Mouse (Mus musculus): ENCODE measurements around the gene Zfp366. TPM values are rescaled to one million over a fixed set of nuclear protein-coding genes. Genes with fewer than 3 reads are reported as not detected.

Zfp366 gene
- polyA plus RNA-seq, 1 experiment from 2014 or later: 0.76 TPM

DNA sequence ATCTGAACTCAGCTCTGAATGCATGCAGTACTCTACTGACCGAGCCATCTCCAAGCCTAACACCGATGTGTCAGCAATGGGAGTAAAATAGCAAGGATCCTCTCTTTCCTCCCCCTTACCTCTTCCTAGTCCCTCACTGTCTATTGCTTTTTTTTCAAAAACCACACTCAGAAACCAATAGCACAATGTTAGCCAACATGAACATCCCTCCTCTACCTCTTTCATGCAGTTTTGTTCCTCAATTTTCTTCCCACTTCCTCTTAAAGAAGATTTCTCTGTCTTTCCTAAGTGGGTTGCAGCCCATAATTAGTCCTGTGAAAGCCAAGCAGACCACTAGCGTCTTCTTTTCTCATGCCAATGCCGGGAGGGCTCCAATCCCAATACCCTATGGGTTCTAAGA lies 102.6 kb downstream of the Zfp366 start:
- 96% methylated on average over 4 of the region's 4 CpGs for WGBS

DNA sequence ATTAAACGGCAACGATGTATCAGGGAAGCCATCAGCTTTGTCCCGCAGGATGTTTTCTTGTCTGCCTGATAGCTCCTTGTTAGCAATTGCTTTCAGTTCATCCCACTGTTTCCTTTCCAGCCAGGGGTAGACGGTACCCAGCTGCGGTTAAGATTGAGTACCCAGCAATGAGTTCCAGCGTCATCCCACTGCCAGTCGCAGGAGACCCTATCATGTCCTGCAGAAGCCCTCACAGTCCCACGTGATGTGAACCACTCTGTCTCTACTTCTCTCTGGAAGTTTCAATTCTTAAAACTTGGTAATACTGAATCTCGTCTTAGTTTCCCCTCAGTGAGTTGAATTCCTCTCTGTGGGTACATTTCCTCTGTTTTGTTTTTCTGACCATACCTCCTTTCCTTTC lies 103.2 kb downstream of the Zfp366 start:
- 88% methylated on average over 9 of the region's 9 CpGs for WGBS
- Histone ChIP-seq H3K27me3 (ENCODE audit: control insufficient read depth, insufficient read depth, low read length) (no peaks in the 10 kb centered on the region), H3K9ac (replicated peaks; ENCODE audit: low read length) (no peak overlapping the region), H3K9me3 (replicated peaks; ENCODE audit: control insufficient read depth, low read length) (no peaks in the 10 kb centered on the region), H3K27ac (replicated peaks; ENCODE audit: low read depth, low read length) (no peak overlapping the region), H3K4me2 (ENCODE audit: low read depth, low read length) (no peak overlapping the region), H3K4me3 (ENCODE audit: low read depth, low read length) (no peak overlapping the region), H3K4me1 (ENCODE audit: control insufficient read depth, insufficient read depth, low read length) (no peaks in the 10 kb centered on the region), H3K36me3 (replicated peaks; ENCODE audit: control insufficient read depth, insufficient read depth, low read depth, low read length) (no peaks in the 10 kb centered on the region)
- DNase-seq (ENCODE audit: low spot score) (no peak), ATAC-seq (replicated peaks; ENCODE audit: insufficient number of reproducible peaks, low FRiP score, low TSS enrichment, low read depth) (no peak)

More for the DNA sequence above, 102.6 kb downstream of the Zfp366 start:
- DNase-seq (ENCODE audit: low spot score): no peak
- Histone ChIP-seq H3K27me3 (ENCODE audit: control insufficient read depth, insufficient read depth, low read length) (no peaks in the 10 kb centered on the region), H3K36me3 (replicated peaks; ENCODE audit: control insufficient read depth, insufficient read depth, low read depth, low read length) (no peaks in the 10 kb centered on the region), H3K9me3 (replicated peaks; ENCODE audit: control insufficient read depth, low read length) (no peaks in the 10 kb centered on the region), H3K27ac (replicated peaks; ENCODE audit: low read depth, low read length) (no peak overlapping the region), H3K4me3 (ENCODE audit: low read depth, low read length) (no peak overlapping the region), H3K9ac (replicated peaks; ENCODE audit: low read length) (no peak overlapping the region), H3K4me2 (ENCODE audit: low read depth, low read length) (no peak overlapping the region), H3K4me1 (ENCODE audit: control insufficient read depth, insufficient read depth, low read length) (no peaks in the 10 kb centered on the region)
- ATAC-seq (replicated peaks; ENCODE audit: insufficient number of reproducible peaks, low FRiP score, low TSS enrichment, low read depth): no peak

DNA sequence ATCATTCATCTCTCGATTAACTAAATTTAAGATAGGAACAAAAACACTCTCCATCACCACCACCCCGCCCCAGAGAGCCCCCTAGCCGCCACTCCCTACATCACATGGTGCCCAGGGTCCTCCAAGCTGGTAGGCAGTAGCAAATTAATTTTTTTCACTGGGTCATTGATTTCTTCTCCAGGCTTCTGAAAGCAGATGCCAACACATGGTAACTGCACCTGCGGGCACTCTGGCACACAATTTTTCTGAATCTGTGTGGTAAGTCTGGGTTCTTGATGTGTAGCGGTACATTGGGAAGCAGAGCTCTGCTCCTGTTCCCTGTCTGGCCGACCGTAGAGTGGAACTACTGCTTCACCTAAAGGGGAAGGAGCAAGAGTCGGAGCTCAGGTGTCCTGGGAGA lies 106.1 kb downstream of the Zfp366 start:
- H3K4me1 ChIP-seq (ENCODE audit: control insufficient read depth, insufficient read depth, low read length): no peaks in the 10 kb centered on the region
- H3K27me3 ChIP-seq (ENCODE audit: control insufficient read depth, insufficient read depth, low read length): no peaks in the 10 kb centered on the region
- ATAC-seq (replicated peaks; ENCODE audit: insufficient number of reproducible peaks, low FRiP score, low TSS enrichment, low read depth) (no peak), DNase-seq (ENCODE audit: low spot score) (no peak)
- H3K27ac ChIP-seq (replicated peaks; ENCODE audit: low read depth, low read length): no peak overlapping the region
- no peak overlapping the region for H3K9ac ChIP-seq (replicated peaks; ENCODE audit: low read length)
- H3K4me2 ChIP-seq (ENCODE audit: low read depth, low read length): no peak overlapping the region
- H3K4me3 ChIP-seq (ENCODE audit: low read depth, low read length): no peak overlapping the region
- no peaks in the 10 kb centered on the region for H3K36me3 ChIP-seq (replicated peaks; ENCODE audit: control insufficient read depth, insufficient read depth, low read depth, low read length)
- no peaks in the 10 kb centered on the region for H3K9me3 ChIP-seq (replicated peaks; ENCODE audit: control insufficient read depth, low read length)
- 88% methylated on average over 8 of the region's 8 CpGs for WGBS

DNA sequence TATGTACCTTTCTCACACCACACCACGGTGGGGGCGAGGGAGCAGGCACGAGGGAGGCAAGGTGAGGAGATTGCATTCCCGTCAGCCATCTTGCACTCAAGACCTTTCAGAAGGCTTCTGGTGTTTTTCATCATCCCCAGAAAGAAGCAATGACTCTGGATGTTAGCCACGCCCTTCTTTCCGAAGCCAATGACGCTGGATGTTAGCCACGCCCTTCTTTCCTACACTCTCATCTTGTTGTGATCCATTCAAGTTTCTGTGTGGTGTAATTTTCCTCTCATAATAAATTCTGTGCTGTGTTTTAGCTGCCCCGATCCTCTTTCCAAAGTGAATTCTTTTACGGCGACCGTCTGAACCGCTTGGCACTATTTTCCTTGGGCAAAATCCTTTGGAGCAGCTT lies 109.6 kb downstream of the Zfp366 start:
- H3K4me3 ChIP-seq (ENCODE audit: low read depth, low read length): no peak overlapping the region
- H3K27me3 ChIP-seq (ENCODE audit: control insufficient read depth, insufficient read depth, low read length): no peaks in the 10 kb centered on the region
- WGBS: 91% methylated on average over 13 of the region's 13 CpGs
- no peak overlapping the region for H3K9ac ChIP-seq (replicated peaks; ENCODE audit: low read length)
- no peaks in the 10 kb centered on the region for H3K4me1 ChIP-seq (ENCODE audit: control insufficient read depth, insufficient read depth, low read length)
- H3K9me3 ChIP-seq (replicated peaks; ENCODE audit: control insufficient read depth, low read length): no peaks in the 10 kb centered on the region
- no peaks in the 10 kb centered on the region for H3K36me3 ChIP-seq (replicated peaks; ENCODE audit: control insufficient read depth, insufficient read depth, low read depth, low read length)
- DNase-seq (ENCODE audit: low spot score) (no peak), ATAC-seq (replicated peaks; ENCODE audit: insufficient number of reproducible peaks, low FRiP score, low TSS enrichment, low read depth) (no peak)
- H3K4me2 ChIP-seq (ENCODE audit: low read depth, low read length): no peak overlapping the region
- no peak overlapping the region for H3K27ac ChIP-seq (replicated peaks; ENCODE audit: low read depth, low read length)

DNA sequence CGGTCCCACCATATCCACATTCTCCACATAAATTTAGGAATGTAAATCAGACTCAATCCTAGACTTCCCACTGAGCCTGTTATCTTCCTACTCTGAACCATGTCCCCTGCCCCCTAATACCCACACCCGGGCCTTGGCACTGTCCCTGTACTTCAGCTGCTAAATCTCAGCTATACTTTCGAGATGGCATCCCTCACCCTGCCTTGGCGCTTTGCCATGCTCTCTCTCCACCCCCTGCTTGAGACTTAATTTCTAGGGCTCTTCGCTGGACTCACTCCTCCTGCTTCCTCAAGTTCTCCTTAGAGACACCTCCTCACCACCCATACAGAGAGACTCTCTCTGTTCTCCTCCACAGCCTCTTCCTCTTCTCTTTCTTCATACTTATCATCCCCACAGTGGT lies 115.3 kb downstream of the Zfp366 start:
- Histone ChIP-seq H3K9me3 (replicated peaks; ENCODE audit: control insufficient read depth, low read length) (no peaks in the 10 kb centered on the region), H3K4me3 (ENCODE audit: low read depth, low read length) (no peak overlapping the region), H3K9ac (replicated peaks; ENCODE audit: low read length) (no peak overlapping the region), H3K36me3 (replicated peaks; ENCODE audit: control insufficient read depth, insufficient read depth, low read depth, low read length) (no peaks in the 10 kb centered on the region), H3K4me1 (ENCODE audit: control insufficient read depth, insufficient read depth, low read length) (no peaks in the 10 kb centered on the region), H3K27ac (replicated peaks; ENCODE audit: low read depth, low read length) (no peak overlapping the region), H3K27me3 (ENCODE audit: control insufficient read depth, insufficient read depth, low read length) (no peaks in the 10 kb centered on the region), H3K4me2 (ENCODE audit: low read depth, low read length) (no peak overlapping the region)
- ATAC-seq (replicated peaks; ENCODE audit: insufficient number of reproducible peaks, low FRiP score, low TSS enrichment, low read depth): no peak
- DNase-seq (ENCODE audit: low spot score): no peak
- 85% methylated on average over 5 of the region's 5 CpGs for WGBS

Other genes with a start within 250 kb of the Zfp366 start
- gene 1700024P04Rik, start 200.3 kb upstream of the Zfp366 start, polyA plus RNA-seq (2014; fragmentation: Nextera tagmentation; extraction: Ambion mirVana): not detected in 2 replicates
- gene Ptcd2, start 159.9 kb downstream of the Zfp366 start, polyA plus RNA-seq (2014; fragmentation: Nextera tagmentation; extraction: Ambion mirVana): 59.1 and 65.1 TPM in 2 replicates
- 68.3 and 73.4 TPM in 2 replicates for gene Mrps27, start 160.0 kb downstream of the Zfp366 start, polyA plus RNA-seq (2014; fragmentation: Nextera tagmentation; extraction: Ambion mirVana)